Mouse (Mus musculus) adrenal gland, postnatal 0 days (tissue): ENCODE measurements around the gene Olfr1371. TPM values are rescaled to one million over a fixed set of nuclear protein-coding genes. Genes with fewer than 3 reads are reported as not detected.

ENCODE experiments used
- polyA plus RNA-seq: library from polyadenylated mRNA; unstranded; fragments of >200 nt; fragmentation: Nextera tagmentation; extraction: Ambion mirVana; gene quantifications from 2 replicates; pipeline ENCODE4 v1.2.1, GENCODE M21; 2015

The Olfr1371 gene
- polyA plus RNA-seq, result not detected in 2 replicates

DNA sequence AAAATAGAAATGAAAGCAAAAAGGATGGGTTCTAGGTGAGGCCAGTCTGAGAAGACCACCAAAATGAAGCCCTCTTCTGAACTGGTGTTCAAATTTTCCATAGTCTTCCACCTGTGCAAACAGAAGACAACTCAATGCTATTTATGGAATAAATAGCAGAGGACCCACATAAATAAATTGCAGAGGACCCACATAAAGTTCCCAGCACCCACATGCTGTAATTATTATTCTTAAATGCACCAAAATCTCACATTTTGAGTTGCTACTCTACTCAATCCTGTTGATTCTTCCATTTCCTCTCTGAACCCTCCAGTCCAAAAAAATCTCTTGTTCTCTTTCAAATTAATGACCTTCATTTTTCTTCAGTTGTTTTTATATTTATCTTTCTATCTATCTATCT lies at the start of gene Olfr1371:
Olfr1371 (minus strand) TSS at position 101 of the 400 bp plus-strand sequence.

DNA sequence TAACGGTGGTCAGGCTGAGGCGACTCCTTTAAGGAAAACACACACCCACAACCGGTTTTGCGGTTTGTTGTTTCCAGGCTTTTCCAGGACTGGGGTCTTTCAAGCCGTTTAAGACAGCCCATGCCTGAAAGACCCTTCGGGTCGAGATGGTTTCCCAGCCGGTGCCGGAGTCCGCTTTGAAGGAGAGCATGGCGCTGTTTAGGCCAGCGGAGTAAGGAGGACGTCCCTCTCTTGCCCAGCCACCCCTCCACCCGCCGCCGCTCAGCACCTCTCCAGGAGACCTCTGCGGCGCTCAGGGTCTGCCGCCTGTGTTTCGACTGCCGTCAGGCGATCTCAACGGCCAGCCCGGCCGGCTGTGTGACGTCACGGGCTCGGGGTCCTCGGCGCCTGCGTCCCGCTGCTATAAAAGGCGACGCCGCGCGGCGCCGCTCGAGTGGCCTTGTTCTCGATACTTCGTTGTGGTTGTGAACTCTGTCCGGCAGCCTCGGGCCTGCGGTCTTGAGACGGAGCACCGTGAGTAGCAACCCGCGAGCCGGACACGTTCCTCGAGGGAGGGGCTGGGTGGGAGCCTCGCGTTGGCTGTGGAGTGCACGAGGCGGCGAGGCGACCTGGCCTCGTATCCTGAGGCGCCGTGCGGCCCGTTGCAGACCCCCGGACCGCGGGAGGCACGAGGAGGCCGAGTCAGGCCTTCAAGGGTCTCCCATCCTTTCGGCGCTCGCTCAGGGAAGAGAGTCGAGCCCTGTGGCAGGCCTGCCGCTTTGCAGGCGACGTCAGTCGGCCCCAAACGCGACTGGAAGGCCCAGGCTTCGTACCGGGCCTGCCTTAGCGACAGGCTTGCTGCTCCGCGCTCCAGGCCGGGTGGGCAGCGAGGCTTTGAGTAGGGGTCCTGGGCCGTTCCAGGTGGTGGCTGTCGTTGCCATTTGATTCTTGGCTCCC lies 18.1 kb upstream of the Olfr1371 start, which contains the start of gene Skp1a:
Skp1a (plus strand) TSS at position 390 of the 936 bp plus-strand sequence.

Other genes starting within 250 kb of the Olfr1371 start
- 53.2 and 60.2 TPM in 2 replicates for gene Cdkn2aipnl, start 246.3 kb downstream of the Olfr1371 start, polyA plus RNA-seq
- 339 and 446 TPM in 2 replicates for gene Ube2b, start 213.2 kb downstream of the Olfr1371 start, polyA plus RNA-seq
- 6.2 and 7.4 TPM in 2 replicates for gene Cdkl3, start 209.8 kb downstream of the Olfr1371 start, polyA plus RNA-seq
- gene Ppp2ca, start 115.3 kb downstream of the Olfr1371 start, polyA plus RNA-seq, result 57.8 and 62.0 TPM in 2 replicates
- gene Olfr1373, start 68.5 kb downstream of the Olfr1371 start, polyA plus RNA-seq, result not detected in 2 replicates
- 746 and 990 TPM in 2 replicates for gene Skp1a, start 18.0 kb upstream of the Olfr1371 start, polyA plus RNA-seq
- 13.6 and 32.2 TPM in 2 replicates for gene Tcf7, start 69.0 kb upstream of the Olfr1371 start, polyA plus RNA-seq
- gene Vdac1, start 146.9 kb upstream of the Olfr1371 start, polyA plus RNA-seq, result 171 and 229 TPM in 2 replicates
- 156 and 212 TPM in 2 replicates for gene 9530068E07Rik, start 182.4 kb upstream of the Olfr1371 start, polyA plus RNA-seq